Mouse (Mus musculus) spleen, postnatal 10 days (tissue): ENCODE results near the gene Gm49405.
"Not testable (repeated sequence)": the region's sequence is repeated elsewhere in the genome, so short reads cannot be mapped to it uniquely, and the experiment has no call there.

ENCODE experiments used
- DNase-seq, 2 experiments: peaks; one replicate each; pipeline ENCODE4 v3.0.0; 2021 to 2022; ENCODE audit warnings: low spot score in 2 of 2

Gene Gm49405

DNA sequence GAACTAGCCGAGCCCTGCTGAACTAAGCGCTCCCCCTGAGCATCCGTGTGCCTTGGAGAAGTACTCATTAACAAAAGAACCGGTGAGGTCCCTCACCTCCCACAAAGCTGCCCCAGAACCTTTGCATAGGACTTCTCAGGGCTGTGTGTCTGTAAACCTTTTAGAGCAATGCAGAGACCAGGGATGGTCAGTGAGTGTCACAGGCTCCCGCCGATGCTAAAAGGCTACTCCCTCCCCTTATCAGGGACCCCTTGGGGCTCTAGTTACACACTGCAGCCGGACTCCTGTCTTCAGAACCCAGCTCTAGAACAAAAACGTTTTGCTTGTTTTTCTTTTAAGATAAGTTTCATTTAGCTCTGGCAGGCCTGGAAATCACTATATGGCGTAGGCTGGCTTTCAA, 12.6 kb downstream of the Gm49405 start:
- DNase-seq = no peak

DNA sequence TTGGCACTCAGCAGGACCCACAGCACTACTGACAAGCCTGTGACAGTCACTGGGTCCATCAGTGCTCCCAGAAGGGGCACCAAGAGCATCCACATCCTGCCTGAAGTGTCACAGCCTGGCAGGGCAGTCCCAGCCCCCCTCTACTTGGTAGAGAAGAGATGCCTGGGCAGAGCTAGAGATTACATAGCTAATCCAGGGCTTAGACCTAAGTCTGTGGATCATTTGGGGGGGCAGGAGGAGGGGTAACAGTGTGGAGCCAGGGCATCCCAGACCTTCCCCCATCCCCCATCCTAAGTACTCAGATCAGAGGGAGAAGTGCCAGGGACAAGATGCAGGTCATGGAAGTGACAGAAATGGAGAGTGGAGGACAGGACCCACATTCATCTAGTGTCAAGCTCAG, 14.4 kb downstream of the Gm49405 start:
- no peak for DNase-seq

DNA sequence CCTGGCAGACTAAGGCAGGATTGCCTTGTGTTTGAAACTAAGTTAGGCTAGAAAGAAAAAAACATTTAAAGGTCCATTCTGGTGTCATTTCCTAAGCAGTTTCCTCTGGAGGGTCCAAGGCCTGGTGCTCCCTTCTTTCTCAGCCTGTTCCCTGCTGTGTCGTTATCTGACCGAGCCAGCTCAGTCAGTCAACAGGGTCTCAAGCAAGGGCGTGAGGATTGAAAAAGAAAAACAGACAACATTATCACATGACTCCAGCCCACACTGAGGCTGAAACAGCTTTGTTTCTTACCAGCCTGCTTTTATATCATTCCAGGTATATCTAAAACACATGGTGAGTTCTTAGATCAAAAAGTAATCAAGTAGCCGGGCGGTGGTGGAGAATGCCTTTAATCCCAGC, 15.2 kb downstream of the Gm49405 start:
- DNase-seq = no peak

DNA sequence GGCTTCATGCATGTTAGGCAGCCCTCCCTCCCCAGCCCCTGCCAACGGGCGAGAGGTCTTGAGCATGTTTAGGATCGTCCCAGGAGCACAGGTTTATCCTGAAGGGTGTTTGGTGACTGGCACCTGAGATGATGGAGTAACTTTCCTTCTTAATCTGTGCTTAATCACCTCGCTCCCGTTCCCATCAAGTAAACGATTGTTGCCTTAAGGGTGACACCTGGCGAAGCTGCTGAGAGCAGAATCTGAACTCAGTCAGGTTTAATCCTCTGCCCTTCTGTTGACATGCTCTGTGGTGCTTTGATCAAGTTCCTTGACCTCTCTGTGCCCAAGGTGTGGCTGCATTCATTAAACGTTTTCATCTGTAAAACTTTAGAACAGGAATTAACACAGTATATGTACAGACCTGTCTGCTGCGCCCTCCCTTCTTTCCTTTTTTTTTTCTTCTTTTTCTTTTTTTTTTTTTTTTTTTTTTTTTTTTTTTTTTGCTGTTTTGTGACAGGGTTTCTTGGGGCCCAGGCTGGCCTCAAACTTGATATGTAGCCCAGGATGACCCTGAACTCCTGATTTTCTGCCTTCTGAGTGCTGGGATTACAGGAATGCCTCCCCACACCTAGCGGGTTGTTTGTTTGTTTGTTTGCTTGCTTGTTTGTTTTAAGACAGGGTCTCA, 17.6 kb downstream of the Gm49405 start:
- DNase-seq = no peak

DNA sequence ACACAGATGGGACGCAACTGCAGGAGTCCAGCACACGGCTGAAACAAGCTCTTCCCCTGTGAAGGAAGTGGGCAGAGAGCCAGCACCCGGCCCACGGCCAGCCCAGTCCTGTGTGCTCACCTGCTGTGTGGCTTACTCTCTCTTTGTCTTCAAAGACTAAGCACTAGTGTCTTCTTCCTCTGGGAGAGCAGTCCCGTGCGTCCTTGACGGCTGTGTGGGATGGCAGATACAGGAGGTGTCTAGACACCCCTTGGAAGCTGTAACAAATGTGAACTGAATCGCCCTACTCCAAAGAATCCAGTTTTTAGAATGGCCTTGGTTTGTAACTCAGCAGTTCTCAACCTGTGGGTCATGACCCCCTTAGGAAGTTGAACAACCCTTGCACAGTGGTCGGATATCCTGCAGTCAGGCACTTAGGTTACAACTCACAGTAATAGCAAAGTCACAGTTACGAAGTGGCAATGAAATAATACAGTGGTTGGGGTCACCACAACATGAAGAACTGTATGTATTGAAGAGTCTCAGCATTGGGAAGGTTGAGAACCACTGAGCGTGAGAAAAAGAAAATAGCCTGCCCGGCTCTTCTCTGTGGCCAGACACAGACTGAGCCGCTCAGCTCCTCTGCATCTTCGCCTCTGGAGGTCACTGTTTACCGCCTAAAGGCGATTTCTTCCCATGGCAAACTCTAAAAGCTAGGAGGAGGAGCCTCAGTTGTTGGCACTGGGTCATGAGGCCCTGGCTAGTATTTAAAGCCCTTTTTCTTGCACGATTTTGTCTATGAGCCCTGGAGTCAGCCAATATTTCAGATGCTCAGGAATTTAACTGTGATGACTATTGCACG, 18.5 kb downstream of the Gm49405 start:
- DNase-seq = peak; percentile 45 to 79

DNA sequence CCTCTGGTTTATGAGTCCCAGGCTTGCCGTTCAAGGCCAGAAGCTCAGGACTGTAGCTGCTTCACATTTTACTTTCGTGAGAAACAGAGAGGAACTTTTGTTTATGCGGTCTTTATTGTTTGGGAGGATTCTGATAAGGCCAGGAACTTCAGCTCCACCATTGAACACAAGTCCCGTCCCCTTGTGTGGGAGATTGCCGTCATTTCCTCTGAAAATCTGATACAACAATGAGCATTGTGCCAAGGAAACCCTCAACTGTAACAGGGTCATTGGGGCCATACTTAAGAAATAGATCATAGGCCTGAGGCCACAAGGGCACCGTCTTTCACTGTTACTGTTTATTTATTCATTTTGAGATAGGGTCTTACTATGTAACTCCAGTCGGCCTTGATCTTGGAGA, 22.8 kb downstream of the Gm49405 start:
- DNase-seq = no peak

DNA sequence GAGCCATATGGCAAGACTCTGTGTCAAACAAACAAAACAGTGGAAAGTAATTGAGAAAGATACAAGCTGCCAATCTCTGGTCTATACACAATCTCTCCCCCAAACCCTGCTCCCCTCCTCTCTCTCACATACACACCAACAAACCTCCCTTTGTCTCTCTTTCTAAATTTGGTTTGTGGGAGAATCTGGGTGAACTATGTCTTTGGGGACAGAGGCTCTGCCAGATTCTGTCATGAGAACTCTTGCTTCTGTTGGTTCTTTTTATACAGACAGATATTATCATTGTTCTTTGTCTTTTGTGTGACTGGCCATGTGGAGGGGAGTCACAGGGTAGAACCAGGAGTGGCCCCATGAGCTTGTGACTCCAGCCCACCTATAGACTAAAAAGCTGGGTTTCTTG, 27.1 kb downstream of the Gm49405 start:
- no peak for DNase-seq

DNA sequence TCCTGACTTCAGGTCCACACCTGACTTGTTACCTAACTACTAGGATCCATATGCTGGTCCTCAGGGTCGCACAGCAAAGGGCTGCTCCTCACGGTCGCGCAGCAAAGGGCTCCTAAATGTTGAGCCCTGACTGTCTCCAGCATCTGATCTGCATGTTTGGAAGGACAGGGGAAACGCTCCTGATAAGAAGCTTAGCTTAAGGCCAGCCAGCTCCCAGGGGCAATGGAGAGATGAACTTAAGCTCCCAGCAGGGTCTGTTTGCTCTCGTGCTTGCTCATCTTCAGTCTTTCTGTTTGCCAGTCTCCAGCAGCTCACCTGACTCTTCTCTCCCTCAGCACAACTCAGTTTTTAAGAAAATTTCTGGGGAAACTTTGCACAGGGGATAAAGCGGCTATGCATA, 32.2 kb downstream of the Gm49405 start:
- DNase-seq = no peak

DNA sequence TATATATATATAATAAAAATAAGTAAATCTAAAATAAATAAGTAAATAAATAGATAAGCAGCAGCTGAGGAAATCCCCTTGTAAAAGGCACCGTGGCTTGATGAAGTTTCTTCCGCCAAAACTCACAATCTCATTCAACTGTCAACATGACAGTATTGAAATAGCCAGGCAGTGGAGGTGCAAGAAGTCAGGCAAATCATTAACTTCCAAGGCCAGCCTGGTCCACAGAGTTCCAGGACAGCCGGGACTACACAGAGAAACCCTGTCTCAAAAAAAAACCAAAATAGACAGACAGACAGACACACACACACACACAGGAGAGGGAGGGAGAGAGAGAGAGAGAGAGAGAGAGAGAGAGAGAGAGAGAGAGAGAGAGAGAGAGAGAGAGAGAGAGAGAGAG, 32.9 kb downstream of the Gm49405 start:
- DNase-seq = no peak

DNA sequence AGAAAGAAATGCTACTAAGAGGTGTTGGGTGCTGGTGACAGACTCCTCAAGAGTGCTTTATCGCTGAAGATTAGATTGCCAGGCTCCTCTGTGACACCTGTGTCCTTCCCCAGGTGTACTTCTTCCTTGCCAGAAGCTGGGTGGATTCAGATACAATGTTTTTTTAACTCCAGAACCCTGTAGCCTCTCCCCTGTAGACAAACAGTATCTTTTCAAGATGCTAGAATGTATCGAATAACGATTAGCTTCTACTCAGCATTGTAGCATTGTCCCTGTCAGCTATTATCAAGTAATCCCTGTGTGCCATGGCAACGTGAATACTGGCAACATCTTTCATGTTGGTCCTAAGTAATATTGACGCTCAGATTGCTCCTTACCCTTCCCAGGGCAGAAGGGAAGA, 33.3 kb downstream of the Gm49405 start:
- no peak for DNase-seq

DNA sequence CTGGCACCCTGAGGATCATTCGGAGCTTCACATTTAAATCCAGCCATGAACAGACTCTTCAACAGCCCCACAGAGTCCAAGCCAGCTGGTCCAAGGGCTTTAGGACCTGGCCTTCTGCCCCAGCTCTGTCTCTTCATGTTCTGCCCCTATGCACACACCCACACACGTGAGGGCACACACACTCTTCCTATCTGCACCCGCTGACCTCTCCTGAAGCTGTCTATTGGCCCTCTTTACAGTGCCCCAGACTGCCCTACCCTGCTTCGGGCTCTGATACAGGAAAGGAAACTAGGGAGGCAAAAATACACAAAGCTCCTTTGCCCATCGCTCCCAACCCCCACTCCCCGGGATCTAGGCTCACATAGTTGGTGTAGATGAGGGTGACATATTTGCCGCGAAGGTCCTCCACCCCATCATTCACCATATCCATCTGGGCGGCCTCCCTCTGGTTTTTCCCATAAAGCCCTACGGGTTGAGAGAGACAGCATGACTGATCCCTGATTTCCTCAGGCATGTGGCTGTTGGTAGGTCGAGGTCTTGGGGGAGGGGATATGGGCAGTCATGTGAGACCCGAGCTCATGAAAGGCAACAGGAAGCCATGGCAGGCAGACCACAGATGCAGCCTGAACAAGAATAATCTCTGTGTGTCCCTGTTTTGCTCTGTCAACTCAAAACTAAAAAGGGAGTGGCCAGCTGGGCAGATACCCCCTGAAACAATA, 36.1 kb downstream of the Gm49405 start:
- DNase-seq = no peak

DNA sequence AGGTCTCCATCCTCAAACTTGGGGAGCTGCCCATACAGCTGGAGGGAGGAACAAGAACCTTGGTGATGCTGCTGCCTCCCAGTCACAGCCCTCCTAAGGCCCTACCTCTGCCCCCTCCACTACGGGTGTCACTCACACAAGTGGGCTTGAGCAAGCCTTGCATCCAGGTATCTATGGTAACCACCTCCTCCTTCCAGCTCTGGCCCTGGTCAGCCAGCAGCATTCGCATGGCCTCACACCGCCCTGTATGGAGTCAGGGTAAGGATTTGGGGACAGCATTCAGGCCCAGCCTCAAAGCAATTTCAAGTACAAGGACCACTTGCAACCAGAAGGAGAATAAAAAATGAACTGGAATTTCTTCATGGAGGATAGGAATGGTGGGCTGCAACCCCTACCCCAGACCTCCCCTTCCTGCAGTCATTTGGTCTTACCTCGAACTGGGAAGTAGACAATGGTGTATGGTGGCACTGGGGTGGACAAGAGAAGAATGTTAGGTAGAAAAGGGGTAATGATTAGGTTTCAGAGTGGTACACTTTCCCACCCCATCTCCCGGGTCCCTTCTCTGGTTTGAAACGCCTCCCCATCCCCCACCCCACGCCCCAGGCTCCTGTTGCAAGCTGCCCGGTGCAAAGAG, 36.8 kb downstream of the Gm49405 start:
- not testable (repeated sequence) for DNase-seq

DNA sequence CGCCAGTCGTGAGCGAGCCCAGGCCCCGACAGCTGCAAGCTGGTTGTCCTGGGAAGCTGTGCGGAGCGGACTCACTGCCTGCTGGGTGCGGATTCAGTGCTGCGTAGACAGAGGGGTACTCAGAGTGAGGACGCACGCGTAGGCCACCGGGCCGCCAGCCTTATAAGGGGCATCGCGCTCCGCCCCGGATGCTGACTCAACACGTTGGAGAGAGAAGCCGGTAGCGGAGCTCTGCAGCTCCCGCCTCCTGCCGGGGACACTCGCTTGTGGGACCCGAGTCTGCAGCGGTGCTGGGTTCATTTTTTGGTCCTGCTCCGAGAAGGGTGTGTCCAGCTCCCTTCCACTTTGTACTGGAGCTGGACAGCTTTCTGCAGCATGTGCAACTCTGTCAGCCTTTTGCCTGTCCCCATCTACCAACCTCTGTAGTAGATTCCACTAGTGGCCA, 37.4 kb downstream of the Gm49405 start, which contains the start of gene Gstp1:
TSS of gene Gstp1 (minus strand) at position 198 of the 445 bp plus-strand sequence.
- peak; percentile 70 to 87 for DNase-seq

DNA sequence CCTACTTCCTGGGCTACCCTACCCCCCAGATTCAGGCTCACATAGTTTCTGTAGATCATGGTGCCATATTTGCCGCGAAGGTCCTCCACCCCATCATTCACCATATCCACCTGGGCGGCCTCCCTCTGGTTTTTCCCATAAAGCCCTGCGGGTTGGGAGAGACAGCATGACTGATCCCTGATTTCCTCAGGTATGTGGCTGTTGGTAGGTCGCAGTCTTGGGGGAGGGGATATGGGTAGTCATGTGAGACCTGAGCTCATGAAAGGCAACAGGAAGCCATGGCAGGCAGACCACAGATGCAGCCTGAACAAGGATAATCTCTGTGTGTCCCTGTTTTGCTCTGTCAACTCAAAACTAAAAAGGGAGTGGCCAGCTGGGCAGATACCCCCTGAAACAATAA, 40.5 kb downstream of the Gm49405 start:
- DNase-seq = not testable (repeated sequence)

DNA sequence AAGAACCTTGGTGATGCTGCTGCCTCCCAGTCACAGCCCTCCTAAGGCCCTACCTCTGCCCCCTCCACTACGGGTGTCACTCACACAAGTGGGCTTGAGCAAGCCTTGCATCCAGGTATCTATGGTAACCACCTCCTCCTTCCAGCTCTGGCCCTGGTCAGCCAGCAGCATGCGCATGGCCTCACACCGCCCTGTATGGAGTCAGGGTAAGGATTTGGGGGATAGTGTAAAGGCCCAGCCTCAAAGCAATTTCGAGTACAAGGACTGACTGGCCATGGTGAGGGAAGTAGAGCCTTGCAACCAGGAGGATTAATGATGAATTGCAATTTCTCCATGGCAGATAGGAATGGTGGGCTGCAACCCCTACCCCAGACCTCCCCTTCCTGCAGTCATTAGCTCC, 41.1 kb downstream of the Gm49405 start:
- not testable (repeated sequence) for DNase-seq

DNA sequence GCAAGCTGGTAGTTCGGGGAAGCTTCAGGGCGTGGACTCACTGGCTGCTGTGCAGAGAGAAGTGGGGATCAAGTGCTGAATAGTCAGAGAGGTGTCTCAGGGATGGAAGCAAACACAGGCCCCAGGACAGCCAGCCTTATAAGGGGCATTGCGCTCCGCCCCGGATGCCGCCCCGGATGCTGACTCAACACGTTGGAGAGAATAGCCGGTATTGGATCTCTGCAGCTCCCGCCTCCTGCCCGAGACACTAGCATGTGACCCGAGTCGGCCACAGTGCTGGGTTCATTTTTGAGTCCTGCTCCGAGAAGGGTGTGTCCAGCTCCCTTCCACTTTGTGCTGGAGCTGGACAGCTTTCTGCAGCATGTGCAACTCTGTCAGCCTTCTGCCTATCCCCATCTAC, 41.7 kb downstream of the Gm49405 start:
- DNase-seq = no peak

DNA sequence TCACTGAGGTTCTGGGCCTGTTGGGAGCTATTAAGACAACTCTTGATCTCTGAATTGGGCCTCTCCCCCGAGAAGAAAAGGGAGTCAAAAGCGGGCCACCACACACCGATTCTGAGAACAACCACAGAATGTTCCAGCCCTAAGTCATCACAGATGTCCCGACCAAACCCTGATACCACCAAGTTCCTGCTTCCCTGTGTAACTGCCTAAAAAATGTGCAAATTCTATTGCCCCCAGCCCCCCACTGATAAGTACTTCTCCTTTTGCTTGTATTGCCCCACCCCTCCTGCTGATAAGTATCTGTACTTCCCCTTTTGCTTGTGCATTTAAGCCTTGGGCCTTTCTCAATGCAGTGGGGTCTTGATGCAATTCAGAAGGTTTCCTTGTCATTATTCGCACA, 43.7 kb downstream of the Gm49405 start:
- DNase-seq = not testable (repeated sequence)

DNA sequence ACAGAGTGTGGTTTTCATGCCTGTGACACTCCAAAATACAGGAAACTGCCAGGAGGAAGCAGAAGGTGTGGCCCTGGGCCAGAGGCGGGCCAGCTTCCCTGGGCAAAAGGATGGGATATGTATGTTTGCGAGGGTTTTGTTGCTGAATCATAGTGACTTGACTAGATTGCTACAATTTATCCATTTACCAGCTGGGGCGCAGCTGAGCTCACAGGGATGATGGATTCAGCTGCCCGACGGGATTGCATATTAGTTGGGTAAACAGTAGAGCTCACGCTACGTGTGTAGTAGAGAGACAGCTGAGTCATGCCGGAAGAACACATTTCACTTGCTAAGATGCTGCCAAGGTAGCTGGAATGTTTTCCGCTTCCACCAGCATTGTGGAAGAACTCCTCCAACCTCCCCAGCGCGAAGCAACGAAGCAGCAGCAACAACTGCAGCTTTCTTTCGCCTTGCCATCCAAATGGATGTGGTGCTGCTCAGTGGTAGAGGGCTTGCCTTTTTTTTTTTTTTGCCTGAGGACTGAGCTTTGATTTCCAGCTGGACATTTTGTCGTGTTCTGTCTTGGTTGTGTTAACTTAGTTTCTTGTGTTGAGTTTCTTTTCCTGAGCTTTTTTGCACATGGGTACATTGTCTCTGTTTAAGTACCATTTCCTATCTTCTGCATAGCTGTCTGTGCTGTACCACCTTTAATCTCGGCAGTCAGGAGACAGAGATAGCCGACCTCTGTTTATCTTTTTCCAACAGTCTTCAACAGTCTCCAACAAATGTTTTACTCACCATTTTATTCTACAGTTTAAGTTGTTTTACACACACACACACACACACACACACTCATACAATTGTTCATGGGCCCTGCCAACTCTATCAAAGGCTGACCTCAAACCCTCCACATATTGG, 45.8 kb downstream of the Gm49405 start, which contains the start of gene Gstp2:
TSS of gene Gstp2 (minus strand) at position 58 of the 900 bp plus-strand sequence.
- peak in 1 of 2 experiments; percentile 74 for DNase-seq

DNA sequence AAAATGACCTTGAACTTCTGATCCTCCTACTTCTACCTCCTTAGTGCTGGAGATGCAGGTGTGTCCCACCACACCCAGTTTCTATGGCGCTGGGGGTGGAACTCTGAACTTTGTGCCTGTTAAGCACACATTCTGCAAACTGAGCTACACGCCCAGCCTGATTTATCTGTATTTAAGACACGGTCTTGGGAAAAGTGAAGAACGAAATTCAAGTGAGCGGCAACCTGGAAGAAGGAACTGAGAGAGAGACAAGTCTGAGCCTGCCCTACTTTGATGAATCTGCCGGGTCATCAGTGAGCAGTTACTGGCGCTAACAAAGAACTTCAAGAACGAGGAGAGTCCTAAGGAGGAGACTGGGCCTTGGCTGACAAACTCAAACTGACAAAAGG, 46.4 kb downstream of the Gm49405 start:
- peak in 1 of 2 experiments; percentile 45 for DNase-seq

DNA sequence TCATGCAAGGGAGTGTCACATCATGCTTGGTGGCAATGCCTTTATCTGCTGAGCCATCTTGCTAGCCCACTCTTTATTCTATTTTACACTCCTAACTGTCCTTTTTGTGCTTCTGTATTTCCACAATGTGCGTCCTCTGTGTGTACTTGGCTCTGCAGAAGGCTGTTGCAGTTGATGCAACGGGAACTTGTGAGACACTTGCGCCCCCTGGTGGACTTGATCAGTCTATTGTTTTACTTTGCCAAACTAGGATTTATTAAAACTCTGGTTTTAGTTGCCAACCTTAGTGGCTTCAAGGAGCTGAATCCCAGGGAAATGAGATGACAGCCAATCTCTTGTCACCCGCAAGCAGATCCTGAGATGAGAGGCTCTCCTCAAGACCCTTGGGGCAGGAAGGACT, 47.4 kb downstream of the Gm49405 start:
- DNase-seq = peak; percentile 85 to 94

DNA sequence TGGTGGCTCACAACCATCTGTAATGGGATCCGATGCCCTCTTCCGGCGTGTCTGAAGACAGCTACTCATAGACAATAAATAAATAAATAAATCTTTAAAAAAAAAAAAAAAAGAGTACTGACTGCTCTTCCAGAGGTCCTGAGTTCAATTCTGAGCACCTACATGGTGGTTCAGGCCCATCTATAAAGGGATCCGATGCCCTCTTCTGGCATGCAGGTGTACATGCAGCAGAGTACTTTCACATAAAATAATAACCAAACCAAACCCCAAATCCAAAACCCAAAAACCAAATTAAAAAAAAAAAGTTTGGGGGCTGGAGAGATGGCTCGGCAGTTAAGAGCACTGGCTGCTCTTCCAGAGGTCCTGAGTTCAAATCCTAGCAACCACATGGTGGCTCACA, 48.6 kb downstream of the Gm49405 start:
- DNase-seq = peak in 1 of 2 experiments; percentile 10
